Mouse (Mus musculus) limb, embryonic 13.5 days (tissue): ENCODE data around the gene Pnmt. TPM values are rescaled to one million over a fixed set of nuclear protein-coding genes. Genes with fewer than 3 reads are reported as not detected.

Source experiments
- ATAC-seq: fragments of 200-750 bp; cut with Nextera tagmentation; 2 replicates; pipeline ENCODE4 v1.8.0; 2017; ENCODE audit warnings: low read depth, moderate number of reproducible peaks, moderate TSS enrichment; ENCODE audit not compliant: low FRiP score
- H3K27ac ChIP-seq: fragments of 300-500 bp; sonication (generic); 2 replicates; pipeline ENCODE4 v1.5.1; 2015; ENCODE audit warnings: inconsistent platforms, mild to moderate bottlenecking, moderate library complexity
- H3K27me3 ChIP-seq: fragments of 300-500 bp; sonication (generic); 2 replicates; pipeline ENCODE4 v1.6.1; 2015; ENCODE audit warnings: mild to moderate bottlenecking, inconsistent platforms
- H3K36me3 ChIP-seq: fragments of 300-500 bp; sonication (generic); 2 replicates; pipeline ENCODE4 v1.6.1; 2015; ENCODE audit warnings: inconsistent platforms, mild to moderate bottlenecking, moderate library complexity
- H3K4me1 ChIP-seq: fragments of 300-500 bp; sonication (generic); 2 replicates; pipeline ENCODE4 v1.6.1; 2015; ENCODE audit warnings: inconsistent platforms
- H3K4me2 ChIP-seq: fragments of 300-500 bp; sonication (generic); replicated peaks from 2 replicates; pipeline ENCODE4 v1.6.1; 2015; ENCODE audit warnings: inconsistent platforms, mild to moderate bottlenecking, moderate library complexity
- H3K4me3 ChIP-seq: fragments of 300-500 bp; sonication (generic); 2 replicates; pipeline ENCODE4 v1.5.1; 2015; ENCODE audit warnings: moderate library complexity, mild to moderate bottlenecking, inconsistent platforms
- H3K9ac ChIP-seq: fragments of 300-500 bp; sonication (generic); 2 replicates; pipeline ENCODE4 v1.6.1; 2015; ENCODE audit warnings: mild to moderate bottlenecking, inconsistent platforms
- H3K9me3 ChIP-seq: fragments of 300-500 bp; sonication (generic); 2 replicates; pipeline ENCODE4 v1.6.1; 2016; ENCODE audit warnings: inconsistent platforms
- WGBS: fragments of 180-500 bp; shearing (Covaris S2); methylation state at CpG from one replicate; pipeline ENCODE4 v1.1.7; 2015; 5-methylcytosine and 5-hydroxymethylcytosine counted together
- polyA plus RNA-seq: library from polyadenylated mRNA; unstranded; fragments of >200 nt; fragmentation: Nextera tagmentation; extraction: Ambion mirVana; gene quantifications from 2 replicates; pipeline ENCODE4 v1.2.1, GENCODE M21; 2015

The Pnmt gene
- polyA plus RNA-seq, 1 experiment from 2014 or later: 1.4 TPM

DNA sequence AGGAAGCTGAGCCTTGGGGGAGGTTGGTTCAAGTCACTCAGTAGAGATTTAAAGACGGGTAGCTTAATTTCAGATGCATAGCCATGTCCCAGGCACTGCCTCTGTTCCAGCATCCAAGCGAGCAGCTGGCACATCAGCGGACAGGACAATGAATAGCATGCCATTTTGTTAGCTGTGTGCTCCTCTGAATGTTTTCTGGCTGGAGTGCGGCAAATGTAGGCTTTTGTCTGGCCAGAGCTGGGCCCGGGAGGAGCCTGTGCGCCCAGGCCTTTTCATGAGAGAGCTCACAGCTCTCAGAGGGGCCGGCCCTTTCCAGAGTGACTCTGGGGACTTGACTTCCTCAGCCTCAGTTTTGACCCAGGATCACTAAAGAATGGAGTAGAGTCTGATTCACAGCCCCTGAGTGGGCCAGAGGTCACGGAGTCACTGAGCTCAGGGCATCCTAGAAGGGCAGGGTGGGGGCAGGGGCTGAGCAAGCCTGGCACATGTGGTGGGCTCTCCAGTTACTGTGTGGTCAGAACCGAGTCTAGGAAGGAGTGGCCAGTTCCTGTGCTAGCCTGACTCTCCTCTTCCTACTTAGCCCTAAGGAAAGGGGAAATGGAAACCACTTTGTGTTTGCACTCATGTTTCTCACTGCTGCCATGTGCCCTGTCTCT, 25.3 kb upstream of the Pnmt start:
- WGBS: 80% methylated on average over 9 of the region's 9 CpGs

DNA sequence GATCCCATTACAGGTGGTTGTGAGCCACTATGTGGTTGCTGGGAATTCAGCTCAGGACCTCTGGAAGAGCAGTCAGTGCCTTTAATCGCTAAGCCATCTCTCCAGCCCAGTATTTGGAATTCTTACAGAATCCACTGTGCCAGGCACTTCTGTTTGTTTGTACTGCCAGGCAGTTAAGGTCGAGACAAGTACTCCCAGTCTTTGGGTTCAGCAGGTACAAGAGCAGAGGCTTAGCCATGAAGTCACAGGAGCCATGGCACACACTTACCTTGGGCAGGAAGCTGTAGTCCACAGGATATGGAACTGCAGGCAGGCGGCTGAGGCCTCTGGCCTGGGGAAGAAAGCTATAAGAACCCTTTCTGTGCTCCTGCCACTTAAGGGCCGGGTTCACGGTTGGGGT, 22.4 kb upstream of the Pnmt start:
- Histone ChIP-seq H3K9me3 (no peaks in the 10 kb centered on the region), H3K4me3 (no peak overlapping the region), H3K9ac (no peak overlapping the region), H3K36me3 (peaks cover 4% of the 10 kb centered on the region; the same call in 1 of the 2 replicates), H3K27me3 (no peaks in the 10 kb centered on the region), H3K4me1 (peaks cover 10% of the 10 kb centered on the region), H3K4me2 (no peak overlapping the region), H3K27ac (no peak overlapping the region)
- no peak for ATAC-seq
- 81% methylated on average over 5 of the region's 5 CpGs for WGBS

More for the DNA sequence above, 25.3 kb upstream of the Pnmt start:
- Histone ChIP-seq H3K27ac (no peak overlapping the region), H3K36me3 (no peaks in the 10 kb centered on the region), H3K4me1 (peaks cover 23% of the 10 kb centered on the region), H3K4me2 (no peak overlapping the region), H3K27me3 (no peaks in the 10 kb centered on the region), H3K9me3 (no peaks in the 10 kb centered on the region), H3K4me3 (no peak overlapping the region), H3K9ac (peak overlapping the region; percentile 45)
- no peak for ATAC-seq

DNA sequence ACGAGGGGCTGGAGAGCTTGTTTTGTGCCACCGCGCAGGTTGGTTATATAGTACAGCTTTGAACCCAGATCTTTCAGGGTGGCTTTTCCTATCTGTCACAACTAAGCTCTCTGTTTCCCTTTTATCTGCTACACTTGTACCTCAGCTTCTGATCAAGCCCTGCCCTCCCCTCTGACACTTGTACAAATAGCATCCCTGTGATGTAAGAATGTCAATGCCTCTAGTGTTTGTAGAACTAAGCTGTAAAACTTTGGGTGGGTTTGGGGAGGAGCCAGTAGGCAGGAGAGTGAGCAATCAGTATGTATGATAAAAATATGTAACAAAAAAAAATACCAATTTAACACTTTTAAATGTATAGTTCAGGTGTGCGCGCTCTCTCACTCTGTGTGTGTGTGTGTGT, 21.8 kb upstream of the Pnmt start:
- 91% methylated on average over 5 of the region's 5 CpGs for WGBS
- H3K36me3 ChIP-seq: peaks cover 4% of the 10 kb centered on the region; the same call in 1 of the 2 replicates
- no peaks in the 10 kb centered on the region for H3K9me3 ChIP-seq
- peaks cover 5% of the 10 kb centered on the region for H3K4me1 ChIP-seq
- no peak overlapping the region for H3K9ac ChIP-seq
- no peak overlapping the region for H3K4me3 ChIP-seq
- H3K27ac ChIP-seq: no peak overlapping the region
- ATAC-seq: no peak
- H3K27me3 ChIP-seq: no peaks in the 10 kb centered on the region
- no peak overlapping the region for H3K4me2 ChIP-seq

DNA sequence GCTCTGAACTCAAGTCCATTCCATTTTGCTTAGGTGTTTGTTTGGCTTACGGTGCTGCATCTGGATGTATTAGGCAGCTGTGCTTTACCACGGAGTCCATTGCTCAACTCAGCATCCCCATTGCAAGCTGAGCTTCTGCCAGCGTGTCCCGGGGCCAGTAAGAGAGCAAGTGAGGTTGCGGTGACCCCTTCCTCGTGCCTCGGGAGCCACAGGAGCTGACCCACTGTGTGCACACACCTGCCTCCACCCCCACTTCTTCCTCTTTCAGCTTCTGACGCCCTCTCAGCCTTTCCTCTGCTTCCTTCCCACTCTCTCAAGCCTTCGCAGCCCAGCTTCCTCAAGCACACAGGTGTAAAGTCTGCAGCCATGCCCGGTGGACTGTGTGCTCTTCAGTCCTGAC, 20.0 kb upstream of the Pnmt start:
- H3K27ac ChIP-seq: no peak overlapping the region
- H3K27me3 ChIP-seq: no peaks in the 10 kb centered on the region
- no peak overlapping the region for H3K9ac ChIP-seq
- peaks cover 4% of the 10 kb centered on the region; the same call in 1 of the 2 replicates for H3K36me3 ChIP-seq
- no peak overlapping the region for H3K4me2 ChIP-seq
- ATAC-seq: no peak
- H3K4me3 ChIP-seq: no peak overlapping the region
- H3K4me1 ChIP-seq: no peaks in the 10 kb centered on the region
- H3K9me3 ChIP-seq: no peaks in the 10 kb centered on the region
- 73% methylated on average over 10 of the region's 10 CpGs for WGBS

DNA sequence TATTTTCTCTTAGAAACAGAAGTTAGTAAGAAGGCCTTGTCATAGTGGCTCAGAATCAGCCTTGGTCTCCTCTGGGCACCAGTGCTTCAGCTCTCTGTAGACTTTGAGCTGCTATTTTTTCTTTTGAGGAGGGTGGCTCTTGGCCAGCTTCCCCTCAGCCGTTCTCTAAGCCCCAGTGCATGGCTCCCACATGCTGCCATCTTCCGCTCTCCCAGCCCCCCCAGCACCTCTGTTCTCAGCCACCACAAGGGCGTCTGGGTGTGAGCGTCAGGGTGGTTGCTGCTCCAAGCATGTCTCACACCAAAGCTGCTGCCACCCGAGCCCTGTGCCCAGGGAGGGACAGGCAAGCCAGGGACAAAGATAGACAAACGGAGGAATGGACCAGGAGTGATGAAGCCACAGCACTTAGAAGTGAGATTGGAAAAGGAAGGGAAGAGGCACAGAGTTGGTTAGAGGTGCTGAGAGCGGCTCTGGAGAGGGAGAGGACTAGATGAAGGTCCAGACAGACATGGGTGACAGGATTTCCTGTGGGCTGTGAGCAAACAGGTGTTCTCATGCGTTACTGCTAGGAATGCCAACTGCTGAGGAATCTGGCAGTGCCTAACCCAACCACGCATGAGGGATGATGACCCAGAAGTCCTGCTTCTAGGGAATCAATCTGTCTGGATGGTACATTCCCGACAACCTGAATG, 18.9 kb upstream of the Pnmt start:
- Histone ChIP-seq H3K9ac (no peak overlapping the region), H3K4me1 (no peaks in the 10 kb centered on the region), H3K4me2 (no peak overlapping the region), H3K9me3 (no peaks in the 10 kb centered on the region), H3K27ac (no peak overlapping the region), H3K27me3 (no peaks in the 10 kb centered on the region), H3K4me3 (no peak overlapping the region), H3K36me3 (peaks cover 4% of the 10 kb centered on the region; the same call in 1 of the 2 replicates)
- 81% methylated on average over 10 of the region's 10 CpGs for WGBS
- no peak for ATAC-seq

- no peaks in the 10 kb centered on the region for H3K27me3 ChIP-seq
- WGBS: 77% methylated on average over 7 of the region's 7 CpGs
- H3K4me2 ChIP-seq: no peak overlapping the region
- H3K4me1 ChIP-seq: no peaks in the 10 kb centered on the region
- H3K9me3 ChIP-seq: no peaks in the 10 kb centered on the region
- no peak overlapping the region for H3K4me3 ChIP-seq
- ATAC-seq: no peak
- H3K27ac ChIP-seq: no peak overlapping the region
- H3K36me3 ChIP-seq: peaks cover 5% of the 10 kb centered on the region; the same call in 1 of the 2 replicates
- H3K9ac ChIP-seq: no peak overlapping the region
These were observed 18.4 kb upstream of the Pnmt start for GRCm38 (mm10) chr11:98367863-98368186.

GRCm38 (mm10) chr11:98369337-98369736, 16.9 kb upstream of the Pnmt start:
- H3K27ac ChIP-seq: no peak overlapping the region
- ATAC-seq: no peak
- H3K27me3 ChIP-seq: no peaks in the 10 kb centered on the region
- 87% methylated on average over 6 of the region's 6 CpGs for WGBS
- H3K4me2 ChIP-seq: no peak overlapping the region
- H3K9ac ChIP-seq: no peak overlapping the region
- peaks cover 14% of the 10 kb centered on the region; the same call in 1 of the 2 replicates for H3K36me3 ChIP-seq
- no peak overlapping the region for H3K4me3 ChIP-seq
- no peaks in the 10 kb centered on the region for H3K9me3 ChIP-seq
- H3K4me1 ChIP-seq: no peaks in the 10 kb centered on the region

GRCm38 (mm10) chr11:98370588-98370987, 15.7 kb upstream of the Pnmt start:
- H3K27ac ChIP-seq: no peak overlapping the region
- 64% methylated on average over 2 of the region's 2 CpGs for WGBS
- H3K27me3 ChIP-seq: no peaks in the 10 kb centered on the region
- no peak for ATAC-seq
- no peak overlapping the region for H3K4me2 ChIP-seq
- no peak overlapping the region for H3K9ac ChIP-seq
- H3K4me3 ChIP-seq: no peak overlapping the region
- peaks cover 27% of the 10 kb centered on the region for H3K36me3 ChIP-seq
- no peaks in the 10 kb centered on the region for H3K9me3 ChIP-seq
- no peaks in the 10 kb centered on the region for H3K4me1 ChIP-seq

DNA sequence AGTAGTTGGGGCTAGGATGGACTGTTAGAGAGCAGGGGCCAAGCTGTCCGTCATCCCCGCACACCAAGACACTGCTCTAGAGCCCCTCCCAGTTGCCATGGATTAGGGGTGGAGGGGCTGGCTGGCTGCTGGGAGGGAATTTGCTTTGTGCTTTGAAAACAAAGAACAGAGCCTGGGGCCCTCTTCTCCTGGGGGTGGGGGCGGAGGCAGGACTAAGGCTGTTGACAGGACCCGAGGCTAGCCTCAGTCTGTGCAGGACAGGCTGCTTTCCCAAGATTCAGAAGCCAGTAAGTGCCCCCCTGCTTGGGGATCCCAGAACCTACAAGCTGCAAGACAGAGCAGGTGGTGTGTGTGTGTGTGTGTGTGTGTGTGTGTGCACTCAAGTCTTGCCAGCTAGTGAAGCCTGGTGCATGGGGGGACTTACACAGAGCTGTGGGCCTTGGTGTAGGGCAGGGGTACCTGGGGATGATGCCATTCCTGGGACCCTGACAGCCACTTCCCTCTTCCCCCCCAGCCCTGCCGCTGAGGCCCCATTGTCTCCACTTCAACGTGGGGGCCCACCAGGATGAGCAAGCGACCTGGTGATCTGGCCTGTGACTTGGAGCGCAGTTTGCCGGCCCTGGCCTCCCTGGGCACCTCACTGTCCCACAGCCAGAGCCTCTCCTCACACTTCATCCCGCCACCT, 14.6 kb upstream of the Pnmt start:
- ATAC-seq: no peak

DNA sequence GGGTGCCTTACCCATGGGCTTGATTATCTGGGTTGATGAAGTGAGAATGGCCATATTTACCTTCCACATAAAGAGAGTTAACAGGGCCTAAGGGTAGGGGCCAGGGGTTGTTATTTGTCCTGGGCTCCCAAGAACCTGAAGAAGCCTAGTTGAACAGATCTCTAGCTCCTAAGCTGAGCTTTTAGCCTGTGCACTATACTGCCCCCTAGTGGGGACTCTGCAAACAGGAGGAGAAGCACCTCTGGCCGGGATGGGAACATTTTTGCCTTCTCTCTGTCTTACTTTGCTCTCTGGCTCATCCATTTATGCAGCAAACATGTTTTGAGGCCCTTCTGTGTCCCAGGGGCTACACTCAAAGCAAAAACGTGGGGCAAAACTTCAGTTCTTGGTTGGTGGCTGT, 13.8 kb upstream of the Pnmt start:
- Histone ChIP-seq H3K9me3 (no peaks in the 10 kb centered on the region), H3K4me3 (no peak overlapping the region), H3K9ac (no peak overlapping the region), H3K4me1 (no peaks in the 10 kb centered on the region), H3K27ac (no peak overlapping the region), H3K36me3 (peaks cover 45% of the 10 kb centered on the region), H3K27me3 (no peaks in the 10 kb centered on the region), H3K4me2 (no peak overlapping the region)
- ATAC-seq: no peak
- 7% methylated on average over 2 of the region's 2 CpGs for WGBS

More for the DNA sequence above, 14.6 kb upstream of the Pnmt start:
- H3K27me3 ChIP-seq: no peaks in the 10 kb centered on the region
- H3K4me3 ChIP-seq: no peak overlapping the region
- no peaks in the 10 kb centered on the region for H3K9me3 ChIP-seq
- no peaks in the 10 kb centered on the region for H3K4me1 ChIP-seq
- H3K27ac ChIP-seq: no peak overlapping the region
- 55% methylated on average over 9 of the region's 10 CpGs for WGBS
- peaks cover 38% of the 10 kb centered on the region for H3K36me3 ChIP-seq
- no peak overlapping the region for H3K9ac ChIP-seq
- H3K4me2 ChIP-seq: no peak overlapping the region

DNA sequence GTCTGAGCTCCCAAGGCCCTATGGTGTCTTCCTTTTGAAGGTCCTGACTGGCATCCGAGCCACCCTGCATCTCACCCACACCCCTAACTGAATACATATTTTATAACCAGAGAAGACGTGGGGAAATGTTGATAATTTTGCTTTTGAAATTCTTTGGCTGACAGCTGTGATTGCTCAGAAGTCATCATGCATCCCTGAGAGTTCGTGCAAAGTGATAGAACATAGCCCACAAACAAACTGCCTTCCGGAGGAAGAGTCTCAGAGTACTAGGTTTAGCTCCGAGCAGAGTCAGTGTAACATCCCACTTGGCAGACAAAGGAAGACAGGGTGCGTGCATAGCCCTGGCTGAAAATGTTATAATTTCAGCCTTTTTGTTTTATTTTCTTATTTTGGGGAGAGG, 13.0 kb upstream of the Pnmt start:
- H3K4me3 ChIP-seq: no peak overlapping the region
- no peak overlapping the region for H3K4me2 ChIP-seq
- 92% methylated on average over 6 of the region's 6 CpGs for WGBS
- ATAC-seq: no peak
- no peaks in the 10 kb centered on the region for H3K4me1 ChIP-seq
- peaks cover 50% of the 10 kb centered on the region for H3K36me3 ChIP-seq
- no peak overlapping the region for H3K9ac ChIP-seq
- no peaks in the 10 kb centered on the region for H3K27me3 ChIP-seq
- no peaks in the 10 kb centered on the region for H3K9me3 ChIP-seq
- no peak overlapping the region for H3K27ac ChIP-seq

GRCm38 (mm10) chr11:98374266-98374665, 12.0 kb upstream of the Pnmt start:
- Histone ChIP-seq H3K4me3 (no peak overlapping the region), H3K4me2 (no peak overlapping the region), H3K27me3 (no peaks in the 10 kb centered on the region), H3K36me3 (peaks cover 60% of the 10 kb centered on the region), H3K27ac (no peak overlapping the region), H3K4me1 (no peaks in the 10 kb centered on the region), H3K9ac (no peak overlapping the region), H3K9me3 (no peaks in the 10 kb centered on the region)
- 83% methylated on average over 8 of the region's 8 CpGs for WGBS
- no peak for ATAC-seq
